Mouse (Mus musculus) neutrophil, adult 5-6 weeks (primary cell): ENCODE data around the gene Il17rc. TPM values are rescaled to one million over a fixed set of nuclear protein-coding genes. Genes with fewer than 3 reads are reported as not detected.

Source experiments
- ATAC-seq: fragments of 151-379, 151-347 bp; 2 replicates; pipeline ENCODE4 v1.8.0; 2017; ENCODE audit warnings: mild to moderate bottlenecking, moderate TSS enrichment; ENCODE audit not compliant: insufficient number of reproducible peaks, poor library complexity, low FRiP score, severe bottlenecking; ENCODE audit errors: extremely low read depth
- total RNA-seq: library from RNA; stranded (forward); fragments of 200-1000 nt; gene quantifications from 2 replicates; pipeline ENCODE4 v1.2.3, GENCODE M21; 2017

The Il17rc gene
- total RNA-seq, 1 experiment from 2014 or later, result not detected

GRCm38 (mm10) chr6:113483729-113484128 is 12.5 kb downstream of the Il17rc start:
- no peak for ATAC-seq

GRCm38 (mm10) chr6:113487125-113487576 is 15.9 kb downstream of the Il17rc start:
- no peak for ATAC-seq

DNA sequence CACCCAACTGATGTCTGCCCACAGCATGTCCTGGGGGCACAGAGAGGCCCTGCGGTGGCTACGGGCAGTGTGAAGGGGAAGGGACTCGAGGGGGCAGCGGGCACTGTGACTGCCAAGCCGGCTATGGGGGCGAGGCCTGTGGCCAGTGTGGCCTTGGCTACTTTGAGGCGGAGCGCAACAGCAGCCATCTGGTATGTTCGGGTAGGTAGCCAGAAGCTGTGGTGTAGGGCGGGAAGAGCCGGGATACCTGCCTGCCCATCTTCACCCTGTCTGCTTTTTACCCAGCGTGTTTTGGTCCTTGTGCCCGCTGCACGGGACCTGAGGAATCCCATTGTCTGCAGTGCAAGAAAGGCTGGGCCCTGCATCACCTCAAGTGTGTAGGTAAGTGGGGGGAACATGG is 18.2 kb downstream of the Il17rc start:
- ATAC-seq, result no peak

GRCm38 (mm10) chr6:113492101-113492864 is 21.1 kb downstream of the Il17rc start:
- no peak for ATAC-seq

DNA sequence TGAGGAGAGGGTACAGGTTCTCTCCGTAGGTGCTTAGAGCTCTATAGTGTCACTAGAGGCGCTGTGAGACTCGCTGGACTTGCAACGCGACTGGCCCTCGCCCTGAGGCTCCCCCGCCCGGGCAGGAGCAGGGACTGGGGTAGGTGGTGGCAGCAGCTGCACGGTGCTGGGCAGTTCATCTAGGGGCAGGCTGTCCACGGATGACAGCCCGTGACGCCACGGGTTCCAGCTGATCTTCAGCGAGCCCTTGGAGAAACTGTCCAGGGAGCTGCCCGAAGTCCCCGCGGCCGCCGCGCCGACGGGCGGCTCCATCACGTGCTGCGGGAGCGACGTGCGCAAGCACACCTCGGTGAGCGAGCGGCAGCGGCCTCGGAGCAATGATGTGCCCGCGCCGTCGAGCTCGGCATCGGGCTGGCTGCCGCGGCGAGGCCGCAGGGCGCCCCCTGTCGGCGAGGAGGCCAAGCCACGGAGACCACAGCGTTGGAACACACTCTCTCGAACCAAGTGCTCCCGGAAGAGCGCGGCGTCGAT is 23.1 kb downstream of the Il17rc start:
- ATAC-seq, result peak; percentile 68

DNA sequence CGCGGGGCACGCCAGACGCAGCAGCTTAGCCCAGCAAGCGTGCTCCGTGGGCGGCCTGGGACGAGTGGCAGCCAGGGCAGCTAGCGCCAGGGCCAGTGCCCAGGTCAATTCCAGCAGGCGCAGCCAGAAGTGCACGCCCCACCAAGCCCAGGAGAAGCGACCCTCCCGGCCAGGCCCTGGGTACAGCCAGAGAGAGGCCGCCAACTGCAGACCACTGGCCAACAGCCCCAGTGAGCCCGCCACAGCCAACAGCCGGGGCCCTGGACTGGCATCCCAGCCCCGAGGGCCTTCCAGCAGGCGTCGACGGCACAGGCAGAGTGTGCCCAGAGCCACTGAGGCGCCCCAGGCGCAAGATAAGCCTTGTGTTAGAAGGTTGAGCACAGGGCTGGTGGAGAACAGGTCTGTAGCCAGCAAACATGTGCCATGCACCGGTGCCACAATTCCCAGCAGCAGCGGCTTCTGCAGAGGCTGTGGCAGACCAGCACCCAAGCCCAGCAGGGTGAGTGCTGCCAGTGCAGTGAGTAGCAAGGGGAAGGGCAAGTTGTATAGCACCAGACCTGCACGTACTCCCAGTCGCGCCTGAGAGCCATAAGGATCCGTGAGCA is 23.9 kb downstream of the Il17rc start:
- no peak for ATAC-seq

DNA sequence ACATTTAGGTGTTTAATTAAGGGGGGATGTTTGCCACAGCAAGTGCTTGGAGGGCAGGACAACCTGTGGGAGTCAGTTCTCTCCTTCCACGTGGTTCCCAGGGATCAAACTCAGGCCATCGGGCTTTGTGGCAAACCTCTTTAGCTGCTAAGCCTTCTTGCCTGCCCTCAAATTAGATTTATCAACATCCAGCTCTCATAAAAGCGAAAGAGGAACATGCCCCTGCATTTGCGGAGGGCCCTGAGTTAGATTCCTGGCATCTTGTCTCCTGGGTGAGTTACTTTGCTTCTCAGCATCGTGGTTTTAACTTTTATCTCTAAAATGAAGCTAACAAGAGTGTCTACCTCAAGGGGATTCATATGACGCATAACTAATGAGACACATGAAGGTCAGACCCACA is 28.1 kb downstream of the Il17rc start:
- ATAC-seq, result no peak

GRCm38 (mm10) chr6:113501388-113502084 is 30.3 kb downstream of the Il17rc start, which contains the start of gene Prrt3:
TSS of gene Prrt3 (minus strand) at chr6:113501931.
- no peak for ATAC-seq

GRCm38 (mm10) chr6:113502801-113503200 is 31.6 kb downstream of the Il17rc start:
- no peak for ATAC-seq

GRCm38 (mm10) chr6:113505689-113506088 is 34.5 kb downstream of the Il17rc start:
- no peak for ATAC-seq

DNA sequence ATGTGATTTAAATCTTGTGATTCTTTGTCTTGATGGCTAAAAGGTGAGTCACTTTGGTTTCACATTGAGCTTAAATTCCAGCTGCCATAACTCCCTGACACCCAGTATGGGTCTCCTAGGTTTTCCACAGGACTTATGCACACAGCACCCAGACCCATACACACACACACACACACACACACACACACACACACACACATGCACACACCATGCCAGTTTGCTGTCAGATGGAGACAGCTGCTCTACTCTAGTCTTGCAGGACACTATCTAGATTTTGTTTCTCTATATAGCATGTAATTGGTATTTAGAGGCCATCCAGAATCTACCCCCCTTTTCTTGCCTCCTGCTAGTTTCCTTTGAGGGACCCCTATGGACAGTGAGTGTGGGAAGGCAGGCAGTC is 35.9 kb downstream of the Il17rc start:
- ATAC-seq, result no peak

DNA sequence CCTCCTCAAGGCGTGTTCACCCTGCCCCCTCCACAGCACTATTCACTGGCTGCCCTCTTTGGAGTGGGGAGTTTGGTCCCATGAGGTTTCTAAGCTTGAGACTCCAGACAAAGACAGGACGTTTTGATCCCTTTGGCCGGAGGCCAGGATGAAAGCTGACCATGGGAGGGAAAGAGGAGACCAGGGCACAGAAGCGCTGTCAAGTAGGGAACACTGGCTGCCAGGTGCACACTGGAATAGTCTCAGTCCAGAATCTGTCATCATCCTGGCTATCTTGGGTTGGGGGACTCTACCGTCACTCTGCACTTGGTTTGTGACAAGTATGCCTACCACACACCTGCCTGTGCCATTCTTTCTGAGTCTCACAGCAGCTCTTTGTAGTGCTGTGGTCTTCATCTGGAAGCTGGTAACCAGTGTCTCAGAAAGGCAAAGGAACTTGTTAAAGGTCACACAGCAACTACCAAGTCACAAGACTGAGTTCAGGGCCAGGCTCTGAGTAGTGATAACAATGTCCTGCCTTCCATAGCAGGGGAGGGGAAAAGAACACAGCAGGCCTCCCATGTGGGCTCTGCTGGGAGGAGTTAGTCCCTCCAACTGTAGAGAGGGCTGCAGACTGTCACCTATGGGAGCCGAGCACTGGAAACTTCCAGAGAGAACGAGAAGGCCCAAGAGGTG is 37.2 kb downstream of the Il17rc start:
- no peak for ATAC-seq

DNA sequence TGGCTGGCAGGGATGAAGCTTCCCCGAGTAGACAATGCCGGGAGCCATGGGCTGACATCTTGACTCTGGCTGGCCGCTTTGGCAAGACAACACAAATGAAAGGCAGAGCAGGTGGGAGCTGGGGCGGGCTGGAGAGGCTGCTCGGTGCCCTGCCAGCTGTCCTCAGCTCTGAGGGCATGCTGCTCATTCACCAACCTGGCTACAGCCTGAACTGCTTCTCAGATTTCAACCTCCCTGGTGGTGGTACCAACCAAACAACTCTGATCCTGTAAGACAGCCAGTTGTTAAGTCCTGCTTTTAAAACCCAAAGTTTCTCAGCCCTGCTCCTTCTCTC is 37.7 kb downstream of the Il17rc start:
- no peak for ATAC-seq

- ATAC-seq, result no peak
Observed at GRCm38 (mm10) chr6:113513944-113514343, 42.7 kb downstream of the Il17rc start.

DNA sequence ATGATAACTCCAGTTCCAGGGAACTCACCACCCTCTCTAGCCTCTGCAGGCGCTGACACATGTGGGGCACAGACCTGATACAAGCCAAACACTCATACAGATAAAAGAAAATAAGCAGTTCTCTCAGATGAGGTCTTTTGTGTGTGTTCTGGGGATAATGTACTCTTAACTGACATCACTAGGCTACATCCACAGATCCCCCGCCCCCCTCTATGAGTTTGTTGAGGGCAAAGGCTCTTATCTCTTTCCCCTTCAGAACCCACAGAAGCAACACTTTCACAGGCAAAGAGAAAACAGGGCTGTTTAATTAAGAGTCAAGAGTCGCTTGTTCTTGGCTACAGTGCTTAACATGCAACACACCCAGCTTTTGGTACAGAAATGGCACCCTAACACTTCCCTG is 43.4 kb downstream of the Il17rc start:
- ATAC-seq, result no peak

DNA sequence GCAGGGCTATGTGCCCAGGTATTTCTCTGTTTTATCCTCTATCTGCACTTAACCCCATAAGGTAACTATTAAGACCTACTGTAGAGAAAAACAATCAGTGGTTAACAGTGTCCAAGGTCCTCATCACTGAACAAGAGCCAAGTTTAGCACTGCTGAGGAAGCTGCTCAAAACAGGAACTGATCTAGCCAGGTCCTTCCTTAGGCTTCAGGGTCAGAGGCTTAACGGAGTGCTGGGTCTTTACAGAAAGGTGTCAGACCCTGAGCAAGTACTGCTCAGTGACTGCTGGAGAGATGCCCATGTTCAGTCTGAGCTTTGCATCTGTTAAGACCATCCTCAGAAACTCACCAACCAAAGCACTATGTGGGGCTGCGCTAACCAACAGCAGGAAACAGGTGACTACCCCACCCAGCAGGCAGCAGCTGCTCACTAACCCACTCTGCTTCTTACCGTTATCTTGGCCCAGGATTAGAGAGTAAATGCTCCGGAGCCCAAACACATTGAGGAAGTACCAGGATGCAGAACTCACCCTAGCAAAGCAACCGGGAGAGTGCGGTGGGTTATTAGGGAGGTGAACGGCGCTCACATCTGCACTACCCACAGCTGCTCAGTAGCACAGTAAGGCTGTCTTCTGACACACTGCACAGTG is 46.3 kb downstream of the Il17rc start:
- peak; percentile 39 for ATAC-seq

GRCm38 (mm10) chr6:113522310-113522709 is 51.1 kb downstream of the Il17rc start:
- no peak for ATAC-seq

DNA sequence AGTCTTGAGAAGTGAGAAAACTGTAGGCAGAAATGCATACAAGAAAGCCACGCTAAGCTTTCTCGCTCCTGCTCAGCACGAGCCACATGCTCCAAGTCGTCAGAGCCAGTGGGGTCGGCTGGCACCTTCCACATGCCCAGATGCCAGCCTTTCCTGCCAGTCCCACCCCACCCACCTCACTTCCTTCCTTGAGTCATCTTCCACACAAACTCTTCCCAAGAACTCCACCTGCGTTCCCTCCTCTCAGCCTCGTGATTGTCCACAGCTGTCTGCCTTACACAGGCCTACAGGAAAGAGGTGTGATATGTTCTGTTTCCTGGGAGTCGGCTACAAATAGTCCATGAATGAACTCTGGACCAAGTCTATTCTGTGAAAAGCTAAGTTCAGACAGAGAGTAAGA is 52.2 kb downstream of the Il17rc start:
- ATAC-seq, result no peak
